Mouse (Mus musculus) ES-Bruce4 (cell line): ENCODE measurements around the gene Ift81.

Experiments used
- CTCF ChIP-seq: IDR thresholded peaks from one replicate; pipeline ENCODE4 v1.8.1; 2011; ENCODE audit warnings: low read depth, low read length
- POLR2A ChIP-seq: IDR thresholded peaks from one replicate; pipeline ENCODE4 v1.8.1; 2011; ENCODE audit warnings: low read length; ENCODE audit not compliant: insufficient read depth

DNA sequence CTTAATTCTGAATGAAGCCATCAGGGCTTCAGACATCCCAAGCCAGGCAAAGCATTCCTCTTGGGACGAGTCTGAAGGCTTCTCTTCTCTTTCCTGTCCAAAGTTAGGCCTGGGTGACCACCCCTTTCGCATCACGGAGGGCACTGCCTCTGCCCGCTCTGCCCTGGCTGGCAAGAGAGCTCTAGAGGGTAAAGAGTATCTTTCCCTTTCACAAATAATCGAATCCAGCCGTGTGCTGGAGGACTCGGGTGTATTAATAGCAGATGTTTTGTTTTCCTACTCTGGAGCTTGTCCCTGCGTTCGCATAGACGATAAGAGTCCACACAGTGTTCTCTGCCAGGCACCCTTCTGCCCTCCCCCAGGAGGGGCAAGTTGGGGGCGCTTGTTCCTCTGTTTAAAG lies 86.6 kb downstream of the Ift81 start:
- TF ChIP-seq POLR2A, result no peak
- TF ChIP-seq CTCF, result no peak
